Mouse (Mus musculus): Measurements from ENCODE around the gene Hmga2. TPM values are rescaled to one million over a fixed set of nuclear protein-coding genes. Genes with fewer than 3 reads are reported as not detected.

Gene Hmga2
- polyA plus RNA-seq (2015; fragmentation: Nextera tagmentation; extraction: Ambion mirVana), result 0.68 and 0.71 TPM in 2 replicates

- no peaks in the 10 kb centered on the region for H3K36me3 ChIP-seq (ENCODE audit: control insufficient read depth, insufficient read depth)
- H3K4me3 ChIP-seq (replicated peaks; ENCODE audit: low read length), result peak within 1 kb of the TSS; percentile 60
- ATAC-seq, result peak; percentile 69
- peak within 1 kb of the TSS; percentile 91 for H3K4me2 ChIP-seq (ENCODE audit: low read length)
- H3K27ac ChIP-seq (ENCODE audit: low read length), result no peak within 1 kb of the TSS
- peak within 1 kb of the TSS; percentile 69 for H3K9ac ChIP-seq (replicated peaks; ENCODE audit: low read depth, low read length)
- peaks cover 45% of the 10 kb centered on the region for H3K4me1 ChIP-seq (replicated peaks; ENCODE audit: control insufficient read depth, insufficient read depth, low read length)
- under 1% methylated on average over 95 of the region's 99 CpGs for WGBS
- H3K27me3 ChIP-seq (replicated peaks; ENCODE audit: control insufficient read depth, insufficient read depth, low read length), result peaks cover 5% of the 10 kb centered on the region; the same call in 1 of the 2 replicates
- H3K9me3 ChIP-seq (ENCODE audit: control insufficient read depth, low read length), result no peaks in the 10 kb centered on the region
Observed at GRCm38 (mm10) chr10:120475601-120476515, at the start of gene Hmga2. Hmga2 (minus strand) TSS chr10:120476469.

GRCm38 (mm10) chr10:120522959-120523358 is 46.7 kb upstream of the Hmga2 start:
- no peak overlapping the region for H3K9ac ChIP-seq (replicated peaks; ENCODE audit: low read depth, low read length)
- H3K27ac ChIP-seq (ENCODE audit: low read length), result no peak overlapping the region
- H3K9me3 ChIP-seq (ENCODE audit: control insufficient read depth, low read length), result no peaks in the 10 kb centered on the region
- no peaks in the 10 kb centered on the region for H3K4me1 ChIP-seq (replicated peaks; ENCODE audit: control insufficient read depth, insufficient read depth, low read length)
- H3K4me3 ChIP-seq (replicated peaks; ENCODE audit: low read length), result no peak overlapping the region
- H3K4me2 ChIP-seq (ENCODE audit: low read length), result no peak overlapping the region
- H3K36me3 ChIP-seq (ENCODE audit: control insufficient read depth, insufficient read depth), result no peaks in the 10 kb centered on the region
- WGBS, result 92% methylated on average over 2 of the region's 2 CpGs
- ATAC-seq, result no peak
- H3K27me3 ChIP-seq (replicated peaks; ENCODE audit: control insufficient read depth, insufficient read depth, low read length), result no peaks in the 10 kb centered on the region

GRCm38 (mm10) chr10:120521912-120522575 is 45.8 kb upstream of the Hmga2 start:
- no peak overlapping the region for H3K4me2 ChIP-seq (ENCODE audit: low read length)
- 59% methylated on average over 9 of the region's 9 CpGs for WGBS
- no peak overlapping the region for H3K27ac ChIP-seq (ENCODE audit: low read length)
- no peaks in the 10 kb centered on the region for H3K4me1 ChIP-seq (replicated peaks; ENCODE audit: control insufficient read depth, insufficient read depth, low read length)
- H3K36me3 ChIP-seq (ENCODE audit: control insufficient read depth, insufficient read depth), result no peaks in the 10 kb centered on the region
- H3K4me3 ChIP-seq (replicated peaks; ENCODE audit: low read length), result no peak overlapping the region
- H3K27me3 ChIP-seq (replicated peaks; ENCODE audit: control insufficient read depth, insufficient read depth, low read length), result no peaks in the 10 kb centered on the region
- no peak overlapping the region for H3K9ac ChIP-seq (replicated peaks; ENCODE audit: low read depth, low read length)
- no peaks in the 10 kb centered on the region for H3K9me3 ChIP-seq (ENCODE audit: control insufficient read depth, low read length)
- ATAC-seq, result no peak

GRCm38 (mm10) chr10:120516311-120516710 is 40.0 kb upstream of the Hmga2 start:
- H3K9ac ChIP-seq (replicated peaks; ENCODE audit: low read depth, low read length), result no peak overlapping the region
- H3K27me3 ChIP-seq (replicated peaks; ENCODE audit: control insufficient read depth, insufficient read depth, low read length), result no peaks in the 10 kb centered on the region
- no peak for ATAC-seq
- no peaks in the 10 kb centered on the region for H3K4me1 ChIP-seq (replicated peaks; ENCODE audit: control insufficient read depth, insufficient read depth, low read length)
- WGBS, result 79% methylated on average over 8 of the region's 8 CpGs
- H3K4me3 ChIP-seq (replicated peaks; ENCODE audit: low read length), result no peak overlapping the region
- no peak overlapping the region for H3K4me2 ChIP-seq (ENCODE audit: low read length)
- no peaks in the 10 kb centered on the region for H3K36me3 ChIP-seq (ENCODE audit: control insufficient read depth, insufficient read depth)
- no peaks in the 10 kb centered on the region for H3K9me3 ChIP-seq (ENCODE audit: control insufficient read depth, low read length)
- no peak overlapping the region for H3K27ac ChIP-seq (ENCODE audit: low read length)

- Histone ChIP-seq H3K27me3 (replicated peaks; ENCODE audit: control insufficient read depth, insufficient read depth, low read length) (no peaks in the 10 kb centered on the region), H3K9me3 (ENCODE audit: control insufficient read depth, low read length) (no peaks in the 10 kb centered on the region), H3K4me1 (replicated peaks; ENCODE audit: control insufficient read depth, insufficient read depth, low read length) (no peaks in the 10 kb centered on the region), H3K27ac (ENCODE audit: low read length) (no peak overlapping the region), H3K9ac (replicated peaks; ENCODE audit: low read depth, low read length) (no peak overlapping the region), H3K4me2 (ENCODE audit: low read length) (no peak overlapping the region), H3K4me3 (replicated peaks; ENCODE audit: low read length) (no peak overlapping the region), H3K36me3 (ENCODE audit: control insufficient read depth, insufficient read depth) (no peaks in the 10 kb centered on the region)
- no peak for ATAC-seq
- 60% methylated on average over 9 of the region's 9 CpGs for WGBS
Observed at GRCm38 (mm10) chr10:120513721-120514120, 37.5 kb upstream of the Hmga2 start.

GRCm38 (mm10) chr10:120512946-120513345 is 36.7 kb upstream of the Hmga2 start:
- Histone ChIP-seq H3K4me3 (replicated peaks; ENCODE audit: low read length) (no peak overlapping the region), H3K36me3 (ENCODE audit: control insufficient read depth, insufficient read depth) (no peaks in the 10 kb centered on the region), H3K4me2 (ENCODE audit: low read length) (no peak overlapping the region), H3K4me1 (replicated peaks; ENCODE audit: control insufficient read depth, insufficient read depth, low read length) (no peaks in the 10 kb centered on the region), H3K9ac (replicated peaks; ENCODE audit: low read depth, low read length) (no peak overlapping the region), H3K27me3 (replicated peaks; ENCODE audit: control insufficient read depth, insufficient read depth, low read length) (no peaks in the 10 kb centered on the region), H3K9me3 (ENCODE audit: control insufficient read depth, low read length) (no peaks in the 10 kb centered on the region), H3K27ac (ENCODE audit: low read length) (no peak overlapping the region)
- ATAC-seq, result no peak
- 42% methylated on average over 4 of the region's 4 CpGs for WGBS

GRCm38 (mm10) chr10:120512121-120512520 is 35.9 kb upstream of the Hmga2 start:
- H3K9me3 ChIP-seq (ENCODE audit: control insufficient read depth, low read length), result no peaks in the 10 kb centered on the region
- H3K4me1 ChIP-seq (replicated peaks; ENCODE audit: control insufficient read depth, insufficient read depth, low read length), result no peaks in the 10 kb centered on the region
- H3K36me3 ChIP-seq (ENCODE audit: control insufficient read depth, insufficient read depth), result no peaks in the 10 kb centered on the region
- WGBS, result 93% methylated on average over 8 of the region's 8 CpGs
- H3K9ac ChIP-seq (replicated peaks; ENCODE audit: low read depth, low read length), result no peak overlapping the region
- H3K4me2 ChIP-seq (ENCODE audit: low read length), result no peak overlapping the region
- ATAC-seq, result no peak
- no peaks in the 10 kb centered on the region for H3K27me3 ChIP-seq (replicated peaks; ENCODE audit: control insufficient read depth, insufficient read depth, low read length)
- no peak overlapping the region for H3K4me3 ChIP-seq (replicated peaks; ENCODE audit: low read length)
- no peak overlapping the region for H3K27ac ChIP-seq (ENCODE audit: low read length)

- 88% methylated on average over 5 of the region's 5 CpGs for WGBS
- H3K9ac ChIP-seq (replicated peaks; ENCODE audit: low read depth, low read length), result no peak overlapping the region
Observed at GRCm38 (mm10) chr10:120503959-120504358, 27.7 kb upstream of the Hmga2 start.

GRCm38 (mm10) chr10:120500794-120501193 is 24.5 kb upstream of the Hmga2 start:
- no peaks in the 10 kb centered on the region for H3K9me3 ChIP-seq (ENCODE audit: control insufficient read depth, low read length)
- H3K4me3 ChIP-seq (replicated peaks; ENCODE audit: low read length), result no peak overlapping the region
- no peak overlapping the region for H3K9ac ChIP-seq (replicated peaks; ENCODE audit: low read depth, low read length)
- no peak overlapping the region for H3K4me2 ChIP-seq (ENCODE audit: low read length)
- no peaks in the 10 kb centered on the region for H3K27me3 ChIP-seq (replicated peaks; ENCODE audit: control insufficient read depth, insufficient read depth, low read length)
- no peaks in the 10 kb centered on the region for H3K4me1 ChIP-seq (replicated peaks; ENCODE audit: control insufficient read depth, insufficient read depth, low read length)
- ATAC-seq, result no peak
- 65% methylated on average over 9 of the region's 9 CpGs for WGBS
- no peaks in the 10 kb centered on the region for H3K36me3 ChIP-seq (ENCODE audit: control insufficient read depth, insufficient read depth)
- no peak overlapping the region for H3K27ac ChIP-seq (ENCODE audit: low read length)

More at GRCm38 (mm10) chr10:120503959-120504358, 27.7 kb upstream of the Hmga2 start:
- H3K4me2 ChIP-seq (ENCODE audit: low read length), result no peak overlapping the region
- H3K36me3 ChIP-seq (ENCODE audit: control insufficient read depth, insufficient read depth), result no peaks in the 10 kb centered on the region
- no peaks in the 10 kb centered on the region for H3K9me3 ChIP-seq (ENCODE audit: control insufficient read depth, low read length)
- H3K27me3 ChIP-seq (replicated peaks; ENCODE audit: control insufficient read depth, insufficient read depth, low read length), result no peaks in the 10 kb centered on the region
- no peak overlapping the region for H3K27ac ChIP-seq (ENCODE audit: low read length)
- no peak for ATAC-seq
- no peaks in the 10 kb centered on the region for H3K4me1 ChIP-seq (replicated peaks; ENCODE audit: control insufficient read depth, insufficient read depth, low read length)
- H3K4me3 ChIP-seq (replicated peaks; ENCODE audit: low read length), result no peak overlapping the region
